Mouse (Mus musculus) gastrocnemius, adult 8-10 months (tissue): ENCODE results near the gene Fbxo36. TPM values are rescaled to one million over a fixed set of nuclear protein-coding genes. Genes with fewer than 3 reads are reported as not detected.

Experiments
- DNase-seq, 2 experiments: peaks; one replicate each; pipeline ENCODE4 v3.0.0; 2022; ENCODE audit warnings: low spot score in 2 of 2
- total RNA-seq, 4 experiments: library from RNA; stranded (reverse); gene quantifications; 2 replicates each; pipeline ENCODE4 v1.2.4; 2022

Fbxo36 gene
- total RNA-seq, 4 experiments from 2014 or later, result 1.6 to 4.5 (median 3.0) TPM

DNA sequence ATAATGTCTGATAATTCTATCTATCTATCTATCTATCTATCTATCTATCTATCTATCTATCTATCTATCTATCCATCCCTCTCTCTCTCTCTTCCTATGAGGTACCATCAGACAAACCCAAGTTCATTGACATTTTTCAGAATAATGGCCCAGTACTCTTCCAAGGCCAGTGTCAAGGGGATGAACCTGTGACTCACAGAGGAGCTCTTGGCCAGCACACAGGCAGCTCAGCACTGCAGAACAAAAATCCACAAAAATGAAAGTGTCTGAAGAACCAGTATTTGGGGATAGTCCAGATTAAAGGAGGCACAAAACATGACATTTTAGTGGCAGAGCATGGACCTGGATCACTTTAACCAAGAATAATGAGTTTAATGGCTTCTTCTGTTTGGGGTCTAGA is 103.0 kb downstream of the Fbxo36 start:
- DNase-seq, result no peak

GRCm38 (mm10) chr1:84943549-84943948 is 103.9 kb downstream of the Fbxo36 start:
- no peak for DNase-seq

- no peak for DNase-seq
Observed at GRCm38 (mm10) chr1:84945950-84946349, 106.3 kb downstream of the Fbxo36 start.

DNA sequence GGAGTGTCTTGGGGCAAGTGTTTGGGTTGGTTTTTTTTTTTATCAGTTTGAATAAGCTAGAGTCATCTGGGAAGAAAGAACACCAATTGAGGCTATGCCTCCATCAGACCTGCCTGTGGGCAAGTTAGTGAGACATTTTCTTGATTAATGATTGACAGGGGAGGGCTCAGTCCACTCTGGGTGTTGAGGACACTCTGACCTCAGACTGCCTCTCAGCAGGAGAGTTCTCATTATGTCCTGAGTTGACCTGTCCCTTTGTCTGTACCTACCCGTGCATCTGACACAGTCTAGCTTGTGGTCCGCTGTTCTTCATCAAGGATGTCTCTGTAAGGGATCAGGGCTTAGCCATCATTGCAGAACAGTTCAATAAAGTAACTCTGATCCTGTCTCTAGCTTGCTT is 107.7 kb downstream of the Fbxo36 start:
- no peak for DNase-seq

Other genes with a start within 250 kb of the Fbxo36 start
- not detected for gene Dner, start 143.6 kb upstream of the Fbxo36 start, total RNA-seq
- 100 to 1,000 TPM; 184 to 209 (median 202) TPM for gene Trip12, start 675 bp downstream of the Fbxo36 start, total RNA-seq
- under 1 TPM in 2 of 4 experiments, not detected in 2; 0.07 to 0.15 TPM for gene Slc16a14, start 95.3 kb downstream of the Fbxo36 start, total RNA-seq